Mouse (Mus musculus) heart, adult 2 months (tissue): ENCODE data around the gene Nup98.

Experiments used
- CTCF ChIP-seq: fragments of 200-600 bp; IDR thresholded peaks from 2 replicates; pipeline ENCODE4 v1.8.1; 2022; ENCODE audit warnings: antibody characterized with exemption, mild to moderate bottlenecking, moderate library complexity
- EP300 ChIP-seq: fragments of 200-500 bp; IDR thresholded peaks from 2 replicates; pipeline ENCODE4 v1.6.1; 2011; ENCODE audit warnings: low read depth, low read length, control low read depth; ENCODE audit not compliant: insufficient read depth
- POLR2A ChIP-seq: fragments of 200-500 bp; IDR thresholded peaks from 2 replicates; pipeline ENCODE4 v1.6.1; 2011; ENCODE audit warnings: mild to moderate bottlenecking, low read depth, low read length, control low read depth; ENCODE audit not compliant: insufficient read depth

GRCm38 (mm10) chr7:102081784-102082183, 128.2 kb downstream of the Nup98 start:
- TF ChIP-seq CTCF = no peak
- no peak for TF ChIP-seq POLR2A
- no peak for TF ChIP-seq EP300
